In genomic region chr6:53032730-53033484, GRCm38 (mm10) we compare ENCODE assay signal across 8 mouse cellular contexts. TPM values are rescaled to one million over a fixed set of nuclear protein-coding genes. Genes with fewer than 3 reads are reported as not detected.
DNase-seq lines count a peak whose midpoint lies in the region; ATAC-seq and TF ChIP-seq lines count a peak whose summit lies in the region.

No protein-coding gene starts in this region.

- TF ChIP-seq RAD21 in MEL (IDR thresholded peaks at IDR 0.05; ENCODE audit: low read depth, low read length) = no peak

- no peaks in the 10 kb centered on the region for H3K36me3 ChIP-seq in hindbrain, postnatal 0 days (ENCODE audit: insufficient read depth, low read length)
- H3K36me3 ChIP-seq in hindbrain, embryonic 16.5 days (ENCODE audit: control insufficient read depth, insufficient read depth, low read length) = no peaks in the 10 kb centered on the region
- H3K36me3 ChIP-seq in MEL (ENCODE audit: control insufficient read depth in 1 of 2, insufficient read depth in 2 of 2, low read length in 2 of 2) = no peaks in the 10 kb centered on the region
- H3K36me3 ChIP-seq in embryonic facial prominence, embryonic 10.5 days (replicated peaks) = no peaks in the 10 kb centered on the region
- H3K36me3 ChIP-seq in forebrain, embryonic 14.5 days (ENCODE audit: control insufficient read depth, insufficient read depth, low read length) = no peaks in the 10 kb centered on the region

- no peak for TF ChIP-seq EP300 in MEL (IDR thresholded peaks at IDR 0.05; ENCODE audit: low read depth in 1 of 2, low read length in 2 of 2)

- H3K27me3 ChIP-seq in hindbrain, postnatal 0 days (ENCODE audit: insufficient read depth, low read length) = no peaks in the 10 kb centered on the region
- H3K27me3 ChIP-seq in hindbrain, embryonic 16.5 days (replicated peaks; ENCODE audit: control insufficient read depth, insufficient read depth, low read length) = no peaks in the 10 kb centered on the region
- H3K27me3 ChIP-seq in MEL (ENCODE audit: control insufficient read depth in 1 of 2, insufficient read depth in 2 of 2, low read length in 2 of 2) = no peaks in the 10 kb centered on the region
- H3K27me3 ChIP-seq in embryonic facial prominence, embryonic 10.5 days (replicated peaks; ENCODE audit: low read depth, poor library complexity, severe bottlenecking) = no peaks in the 10 kb centered on the region
- H3K27me3 ChIP-seq in forebrain, embryonic 14.5 days (replicated peaks; ENCODE audit: control insufficient read depth, insufficient read depth, low read length) = no peaks in the 10 kb centered on the region

- no peak for ATAC-seq in hindbrain, postnatal 0 days
- ATAC-seq in hindbrain, embryonic 16.5 days = no peak
- no peak for ATAC-seq in forebrain, embryonic 14.5 days

- H3K27ac ChIP-seq in hindbrain, postnatal 0 days = no peak overlapping the region
- no peak overlapping the region for H3K27ac ChIP-seq in hindbrain, embryonic 16.5 days (ENCODE audit: low read depth, low read length)
- no peak overlapping the region for H3K27ac ChIP-seq in MEL (ENCODE audit: control insufficient read depth, low read depth, low read length)
- H3K27ac ChIP-seq in embryonic facial prominence, embryonic 10.5 days (replicated peaks) = no peak overlapping the region
- H3K27ac ChIP-seq in forebrain, embryonic 14.5 days (ENCODE audit: low read depth, low read length) = no peak overlapping the region

- H3K79me2 ChIP-seq in MEL (ENCODE audit: control insufficient read depth, insufficient read depth, low read length, poor library complexity) = no peaks in the 10 kb centered on the region

- no peak for TF ChIP-seq POLR2A in MEL (IDR thresholded peaks at IDR 0.05; ENCODE audit: control insufficient read depth in 1 of 2, insufficient read depth in 1 of 2, low read depth in 1 of 2, low read length in 2 of 2, poor library complexity in 1 of 2)

- H3K4me2 ChIP-seq in hindbrain, postnatal 0 days (ENCODE audit: low read depth, low read length) = no peak overlapping the region
- no peak overlapping the region for H3K4me2 ChIP-seq in hindbrain, embryonic 16.5 days (ENCODE audit: low read length)
- H3K4me2 ChIP-seq in forebrain, embryonic 14.5 days (ENCODE audit: low read length) = no peak overlapping the region

- no peaks in the 10 kb centered on the region for H3K9me3 ChIP-seq in hindbrain, postnatal 0 days (ENCODE audit: low read length)
- no peaks in the 10 kb centered on the region for H3K9me3 ChIP-seq in hindbrain, embryonic 16.5 days (ENCODE audit: control insufficient read depth, low read length)
- H3K9me3 ChIP-seq in MEL (replicated peaks; ENCODE audit: insufficient read depth, low read length) = no peaks in the 10 kb centered on the region
- H3K9me3 ChIP-seq in embryonic facial prominence, embryonic 10.5 days = no peaks in the 10 kb centered on the region
- no peaks in the 10 kb centered on the region for H3K9me3 ChIP-seq in forebrain, embryonic 14.5 days (replicated peaks; ENCODE audit: control insufficient read depth, low read length)

- peak; percentile 51 for DNase-seq in hindbrain, postnatal 0 days (ENCODE audit: low spot score)
- DNase-seq in 3T3-L1 (ENCODE audit: low read depth, low spot score) = peak; percentile 8
- DNase-seq in MEL (ENCODE audit: low read depth, low spot score) = peak; percentile 1
- DNase-seq in embryonic facial prominence, embryonic 10.5 days (ENCODE audit: low spot score) = peak; percentile 25
- DNase-seq in thymus, postnatal 14 days = peak; percentile 28
- DNase-seq in forebrain, embryonic 14.5 days (ENCODE audit: low spot score) = no peak
- no peak for DNase-seq in right cerebral cortex, adult 2 months (ENCODE audit: low spot score in 2 of 2)

- WGBS in hindbrain, postnatal 0 days = 70% methylated on average over 4 of the region's 4 CpGs
- WGBS in hindbrain, embryonic 16.5 days = 70% methylated on average over 4 of the region's 4 CpGs
- WGBS in embryonic facial prominence, embryonic 10.5 days = 69% methylated on average over 4 of the region's 4 CpGs
- WGBS in forebrain, embryonic 14.5 days = 69% methylated on average over 4 of the region's 4 CpGs

- H3K4me3 ChIP-seq in hindbrain, postnatal 0 days (ENCODE audit: low read length) = no peak overlapping the region
- H3K4me3 ChIP-seq in hindbrain, embryonic 16.5 days (ENCODE audit: low read length) = no peak overlapping the region
- no peak overlapping the region for H3K4me3 ChIP-seq in MEL (ENCODE audit: control insufficient read depth in 1 of 2, insufficient read depth in 1 of 2, low read depth in 2 of 2, low read length in 2 of 2)
- H3K4me3 ChIP-seq in embryonic facial prominence, embryonic 10.5 days = no peak overlapping the region
- H3K4me3 ChIP-seq in forebrain, embryonic 14.5 days (ENCODE audit: low read depth, low read length) = no peak overlapping the region

- no peaks in the 10 kb centered on the region for H3K4me1 ChIP-seq in hindbrain, postnatal 0 days (ENCODE audit: insufficient read depth, low read length)
- no peaks in the 10 kb centered on the region for H3K4me1 ChIP-seq in hindbrain, embryonic 16.5 days (ENCODE audit: control insufficient read depth, insufficient read depth, low read depth, low read length)
- H3K4me1 ChIP-seq in MEL (ENCODE audit: control insufficient read depth in 1 of 2, insufficient read depth in 2 of 2, low read length in 2 of 2) = no peaks in the 10 kb centered on the region
- H3K4me1 ChIP-seq in embryonic facial prominence, embryonic 10.5 days = peaks cover 23% of the 10 kb centered on the region
- no peaks in the 10 kb centered on the region for H3K4me1 ChIP-seq in forebrain, embryonic 14.5 days (ENCODE audit: control insufficient read depth, insufficient read depth, low read length)

- peak; percentile 64 for TF ChIP-seq CTCF in hindbrain, postnatal 0 days (IDR thresholded peaks at IDR 0.05; ENCODE audit: low read depth)
- TF ChIP-seq CTCF in MEL (IDR thresholded peaks at IDR 0.05 in 2 of 3, conservative IDR thresholded peaks at IDR 0.05 in 1 of 3; ENCODE audit: control insufficient read depth in 1 of 3, insufficient read depth in 1 of 3, low read depth in 2 of 3, low read length in 3 of 3, poor library complexity in 1 of 3, severe bottlenecking in 1 of 3) = peak in 2 of 3 experiments; percentile 5 to 28; a peak in 2 of 6 replicates

- no peak overlapping the region for H3K9ac ChIP-seq in hindbrain, postnatal 0 days (replicated peaks; ENCODE audit: low read length)
- H3K9ac ChIP-seq in hindbrain, embryonic 16.5 days (ENCODE audit: low read depth, low read length) = no peak overlapping the region
- H3K9ac ChIP-seq in MEL (ENCODE audit: control insufficient read depth, low read depth, low read length, poor library complexity, severe bottlenecking) = no peak overlapping the region
- H3K9ac ChIP-seq in forebrain, embryonic 14.5 days (ENCODE audit: low read length) = no peak overlapping the region

TF ChIP-seq in MEL, 35 proteins besides CTCF, POLR2A, EP300 and RAD21:
- TF ChIP-seq TBP (IDR thresholded peaks at IDR 0.05; ENCODE audit: low read depth, low read length) (no peak), UBTF (IDR thresholded peaks at IDR 0.05; ENCODE audit: borderline replicate concordance, insufficient read depth, low read depth, low read length) (no peak), CHD2 (IDR thresholded peaks at IDR 0.05; ENCODE audit: low read length) (no peak), ETS1 (IDR thresholded peaks at IDR 0.05; ENCODE audit: low read depth, low read length) (no peak), POLR2AphosphoS2 (IDR thresholded peaks at IDR 0.05; ENCODE audit: low read length) (no peak), ELF1 (IDR thresholded peaks at IDR 0.05; ENCODE audit: low read depth, low read length) (no peak), POLR2AphosphoS5 (IDR thresholded peaks at IDR 0.05; ENCODE audit: borderline replicate concordance, low read depth, low read length) (no peak), MAX (IDR thresholded peaks at IDR 0.05; ENCODE audit: low read length) (no peak), HCFC1 (IDR thresholded peaks at IDR 0.05; ENCODE audit: low read depth, low read length) (no peak), E2F4 (IDR thresholded peaks at IDR 0.05; ENCODE audit: borderline replicate concordance, low read depth, low read length) (no peak)
TF ChIP-seq in MEL: peak in this region for 0.

RNA-seq across cellular contexts. Expression of gene Jazf1, which starts 35.5 kb away (rescaled TPM):
- 35.2 and 37.2 TPM in 2 replicates for total RNA-seq in hindbrain, postnatal 0 days (2014; rRNA removed)
- 53.5 and 56.1 TPM in 2 replicates for polyA plus RNA-seq in hindbrain, postnatal 0 days (2015; fragmentation: Nextera tagmentation; extraction: Ambion mirVana)
- polyA plus RNA-seq in hindbrain, embryonic 16.5 days (2015; fragmentation: Nextera tagmentation; extraction: Ambion mirVana) = 56.1 and 56.4 TPM in 2 replicates
- total RNA-seq in MEL (2012; rRNA removed) = not detected in 2 replicates
- not detected for polyA plus RNA-seq in MEL (2012; ENCODE audit: insufficient read depth in 1 of 2, insufficient read length in 2 of 2, low read depth in 1 of 2, low replicate concordance in 2 of 2, missing spikeins in 1 of 2)
- polyA plus RNA-seq in embryonic facial prominence, embryonic 10.5 days (2016; fragmentation: Nextera tagmentation; extraction: Ambion mirVana) = 2.6 and 3.0 TPM in 2 replicates
- 22.0 and 32.7 TPM in 2 replicates for polyA plus RNA-seq in forebrain, embryonic 14.5 days (2014; fragmentation: Nextera tagmentation; extraction: Ambion mirVana)

Comparison
In these comparisons a context has a peak if more than half of its experiments do, and no peak if none do; other contexts are left out.
1. DNase-seq: peak in hindbrain, postnatal 0 days (single experiment), 3T3-L1 (single experiment), MEL (single experiment), embryonic facial prominence, embryonic 10.5 days (single experiment) and thymus, postnatal 14 days (single experiment); none in forebrain, embryonic 14.5 days (single experiment) and right cerebral cortex, adult 2 months (0 of 2).